Mouse (Mus musculus): ENCODE measurements around the gene Actl9. TPM values are rescaled to one million over a fixed set of nuclear protein-coding genes. Genes with fewer than 3 reads are reported as not detected.

The Actl9 gene
- total and polyA plus RNA-seq, 3 experiments: not detected

DNA sequence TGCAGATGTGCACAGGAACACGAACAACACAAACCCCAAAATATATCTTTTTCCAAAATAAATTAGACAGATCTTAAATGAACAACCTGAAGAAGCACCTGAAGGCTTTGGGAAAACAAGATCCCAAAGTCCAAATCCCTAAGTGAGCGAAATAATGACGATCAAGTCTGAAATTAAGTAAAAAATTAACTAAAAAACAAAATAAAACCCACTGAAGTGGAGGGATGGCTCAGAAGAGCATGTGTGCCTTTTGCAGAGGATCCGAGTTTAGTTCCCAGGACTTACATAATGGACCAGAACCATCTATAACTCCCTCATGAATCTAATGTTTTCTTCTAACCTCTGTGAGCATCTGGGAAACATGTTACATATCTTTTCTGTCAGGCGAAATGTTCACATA is 40.4 kb upstream of the Actl9 start:
- Histone ChIP-seq H3K36me3 (ENCODE audit: control insufficient read depth in 1 of 2, insufficient read depth in 2 of 2, low read length in 2 of 2) (peaks cover 0 to 6% of the 10 kb centered on the region in 2 experiments; a peak in 2 of 4 replicates), H3K4me3 (ENCODE audit: control insufficient read depth in 1 of 2, insufficient read depth in 1 of 2, low read depth in 2 of 2, low read length in 2 of 2) (no peak overlapping the region), H3K79me2 (ENCODE audit: control insufficient read depth, insufficient read depth, low read length, poor library complexity) (peaks cover 30% of the 10 kb centered on the region), H3K27ac (ENCODE audit: control insufficient read depth, low read depth, low read length) (no peak overlapping the region), H3K27me3 (ENCODE audit: control insufficient read depth in 1 of 2, insufficient read depth in 2 of 2, low read length in 2 of 2) (no peaks in the 10 kb centered on the region), H3K9ac (ENCODE audit: control insufficient read depth, low read depth, low read length, poor library complexity, severe bottlenecking) (no peak overlapping the region), H3K9me3 (replicated peaks; ENCODE audit: insufficient read depth, low read length) (no peaks in the 10 kb centered on the region), H3K4me1 (ENCODE audit: control insufficient read depth in 1 of 2, insufficient read depth in 2 of 2, low read length in 2 of 2) (peaks cover 0 to 9% of the 10 kb centered on the region in 2 experiments; a peak in 2 of 4 replicates)
- TF ChIP-seq POLR2A (IDR thresholded peaks at IDR 0.05; ENCODE audit: control insufficient read depth in 1 of 2, insufficient read depth in 1 of 2, low read depth in 1 of 2, low read length in 2 of 2, poor library complexity in 1 of 2): no peak
- TF ChIP-seq MYC (IDR thresholded peaks at IDR 0.05; ENCODE audit: low read depth, low read length): no peak
- TF ChIP-seq MXI1 (IDR thresholded peaks at IDR 0.05; ENCODE audit: low read depth, low read length): no peak
- TF ChIP-seq USF1 (IDR thresholded peaks at IDR 0.05; ENCODE audit: low read depth, low read length): no peak
- TF ChIP-seq TBP (IDR thresholded peaks at IDR 0.05; ENCODE audit: low read depth, low read length): no peak
- no peak for DNase-seq (ENCODE audit: low read depth, low spot score)

DNA sequence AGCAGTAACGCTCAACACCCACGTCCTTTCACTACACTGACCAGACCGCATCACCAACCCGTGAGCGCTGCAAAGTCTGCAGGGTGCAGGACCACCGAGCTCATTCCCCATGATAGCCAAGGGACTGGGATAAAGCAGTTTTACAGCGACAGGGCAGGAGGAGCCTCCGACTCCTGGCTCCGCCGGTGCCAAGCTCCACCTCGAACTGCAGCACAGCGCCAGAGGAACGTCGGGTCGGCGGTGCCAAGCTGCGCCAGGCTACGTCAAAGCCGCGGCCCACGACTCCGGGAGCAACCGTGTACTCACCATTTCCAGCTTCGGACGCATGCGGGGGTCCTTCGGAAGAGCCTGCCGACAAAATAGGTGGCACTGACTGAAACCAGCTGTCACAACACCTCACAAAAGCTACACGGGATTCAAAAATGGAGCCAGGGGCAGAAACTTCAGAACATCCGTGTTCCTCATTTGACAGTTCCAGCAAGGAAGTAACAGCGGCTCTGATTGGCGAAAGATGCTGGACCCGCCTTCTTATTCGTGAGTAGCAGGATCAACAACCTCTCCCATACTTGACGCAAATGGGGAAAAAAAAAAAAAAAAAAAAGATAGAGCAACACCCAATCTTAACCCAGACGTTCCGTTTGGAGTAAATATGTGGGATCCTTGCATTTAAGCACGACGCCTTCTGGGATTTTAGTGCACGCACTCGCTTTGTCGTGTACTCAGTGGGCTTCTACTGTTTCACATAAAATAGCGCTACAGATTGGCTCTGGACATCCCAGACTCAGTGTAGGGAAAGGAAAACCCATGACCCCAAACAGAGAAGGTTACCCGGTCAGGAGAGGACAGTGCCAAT is 38.3 kb upstream of the Actl9 start, which contains the start of gene Zfp101:
TSS of gene Zfp101 (minus strand) at position 460 of the 853 bp plus-strand sequence.
- Histone ChIP-seq H3K4me3 (ENCODE audit: control insufficient read depth in 1 of 2, insufficient read depth in 1 of 2, low read depth in 2 of 2, low read length in 2 of 2) (peak within 1 kb of the TSS; percentile 77 to 85), H3K27ac (ENCODE audit: control insufficient read depth, low read depth, low read length) (peak within 1 kb of the TSS; percentile 68), H3K9me3 (replicated peaks; ENCODE audit: insufficient read depth, low read length) (no peaks in the 10 kb centered on the region), H3K9ac (ENCODE audit: control insufficient read depth, low read depth, low read length, poor library complexity, severe bottlenecking) (peak within 1 kb of the TSS; percentile 78), H3K36me3 (ENCODE audit: control insufficient read depth in 1 of 2, insufficient read depth in 2 of 2, low read length in 2 of 2) (peaks cover 0 to 6% of the 10 kb centered on the region in 2 experiments; a peak in 2 of 4 replicates), H3K4me1 (ENCODE audit: control insufficient read depth in 1 of 2, insufficient read depth in 2 of 2, low read length in 2 of 2) (peaks cover 0 to 9% of the 10 kb centered on the region in 2 experiments; a peak in 2 of 4 replicates), H3K27me3 (ENCODE audit: control insufficient read depth in 1 of 2, insufficient read depth in 2 of 2, low read length in 2 of 2) (no peaks in the 10 kb centered on the region; a peak in 2 of 4 replicates), H3K79me2 (ENCODE audit: control insufficient read depth, insufficient read depth, low read length, poor library complexity) (peaks cover 30% of the 10 kb centered on the region)
- DNase-seq (ENCODE audit: low read depth, low spot score): peak; percentile 97
- TF ChIP-seq MAX (IDR thresholded peaks at IDR 0.05; ENCODE audit: low read length): peak; percentile 56; the same call in 1 of the 2 replicates
- TF ChIP-seq TAL1 (IDR thresholded peaks at IDR 0.05; ENCODE audit: low read length): no peak
- TF ChIP-seq ZMIZ1 (IDR thresholded peaks at IDR 0.05; ENCODE audit: low read depth, low read length): peak; percentile 44; the same call in 1 of the 2 replicates
- no peak for TF ChIP-seq GATA1 (IDR thresholded peaks at IDR 0.05; ENCODE audit: low read depth, low read length)
- TF ChIP-seq ZNF384 (IDR thresholded peaks at IDR 0.05; ENCODE audit: low read depth, low read length): peak; percentile 100
- TF ChIP-seq EP300 (IDR thresholded peaks at IDR 0.05; ENCODE audit: low read depth in 1 of 2, low read length in 2 of 2): no peak
- no peak for TF ChIP-seq POLR2AphosphoS5 (IDR thresholded peaks at IDR 0.05; ENCODE audit: borderline replicate concordance, low read depth, low read length)
- peak; percentile 77; the same call in 1 of the 2 replicates for TF ChIP-seq CHD2 (IDR thresholded peaks at IDR 0.05; ENCODE audit: low read length)
- peak; percentile 98 for TF ChIP-seq SIN3A (IDR thresholded peaks at IDR 0.05; ENCODE audit: low read length)
- no peak for TF ChIP-seq JUND (IDR thresholded peaks at IDR 0.05; ENCODE audit: low read depth, low read length)
- peak; percentile 86 for TF ChIP-seq NELFE (IDR thresholded peaks at IDR 0.05; ENCODE audit: low read depth, low read length)
- no peak for TF ChIP-seq GABPA (IDR thresholded peaks at IDR 0.05; ENCODE audit: low read depth, low read length)
- TF ChIP-seq TCF12 (IDR thresholded peaks at IDR 0.05; ENCODE audit: low read depth, low read length): 0 out of 2 replicates have a peak, but pooled peaks have one; percentile 36
- peak; percentile 66 for TF ChIP-seq ELF1 (IDR thresholded peaks at IDR 0.05; ENCODE audit: low read depth, low read length)
- no peak for TF ChIP-seq USF2 (IDR thresholded peaks at IDR 0.05; ENCODE audit: borderline replicate concordance in 1 of 2, insufficient read depth in 1 of 2, low read depth in 1 of 2, low read length in 2 of 2)
- TF ChIP-seq POLR2AphosphoS2 (IDR thresholded peaks at IDR 0.05; ENCODE audit: low read length): peak; percentile 61; the same call in 1 of the 2 replicates
- no peak for TF ChIP-seq CHD1 (IDR thresholded peaks at IDR 0.05; ENCODE audit: low read depth, low read length)
- TF ChIP-seq SMC3 (IDR thresholded peaks at IDR 0.05; ENCODE audit: low read depth, low read length): no peak
- no peak for TF ChIP-seq NRF1 (IDR thresholded peaks at IDR 0.05; ENCODE audit: insufficient read depth, low read depth, low read length, poor library complexity, severe bottlenecking)
- no peak for TF ChIP-seq RAD21 (IDR thresholded peaks at IDR 0.05; ENCODE audit: low read depth, low read length)
- peak; percentile 78 for TF ChIP-seq TBP (IDR thresholded peaks at IDR 0.05; ENCODE audit: low read depth, low read length)
- no peak for TF ChIP-seq CTCF (IDR thresholded peaks at IDR 0.05 in 2 of 3, conservative IDR thresholded peaks at IDR 0.05 in 1 of 3; ENCODE audit: control insufficient read depth in 1 of 3, insufficient read depth in 1 of 3, low read depth in 2 of 3, low read length in 3 of 3, poor library complexity in 1 of 3, severe bottlenecking in 1 of 3)
- no peak for TF ChIP-seq USF1 (IDR thresholded peaks at IDR 0.05; ENCODE audit: low read depth, low read length)
- TF ChIP-seq MYC (IDR thresholded peaks at IDR 0.05; ENCODE audit: low read depth, low read length): peak; percentile 50
- no peak for TF ChIP-seq MAZ (IDR thresholded peaks at IDR 0.05; ENCODE audit: low read depth, low read length)
- no peak for TF ChIP-seq RCOR1 (IDR thresholded peaks at IDR 0.05; ENCODE audit: low read depth, low read length)
- TF ChIP-seq UBTF (IDR thresholded peaks at IDR 0.05; ENCODE audit: borderline replicate concordance, insufficient read depth, low read depth, low read length): no peak
